Mouse (Mus musculus) forebrain, embryonic 10.5 days (tissue): ENCODE measurements at regions not wholly inside any gene's neighbourhood (a gene's known extent, or its start where the extent isn't known, plus 50 kb on each side); places are given as distances from the start of the nearest gene placed in this dataset.

ENCODE experiments used
- DNase-seq: peaks from one replicate; pipeline ENCODE4 v3.0.0-alpha.2; 2017; ENCODE audit warnings: low spot score; ENCODE audit errors: extremely low spot score
- H3K27ac ChIP-seq: fragments of 300-500 bp; sonication (generic); 2 replicates; pipeline ENCODE4 v1.5.1; 2016; ENCODE audit warnings: mild to moderate bottlenecking
- H3K27me3 ChIP-seq: fragments of 300-500 bp; sonication (generic); 2 replicates; pipeline ENCODE4 v1.6.1; 2016; ENCODE audit warnings: mild to moderate bottlenecking; ENCODE audit not compliant: poor library complexity, severe bottlenecking
- H3K36me3 ChIP-seq: fragments of 300-500 bp; sonication (generic); replicated peaks from 2 replicates; pipeline ENCODE4 v1.6.1; 2016; ENCODE audit warnings: mild to moderate bottlenecking, moderate library complexity
- H3K4me1 ChIP-seq: fragments of 300-500 bp; sonication (generic); 2 replicates; pipeline ENCODE4 v1.6.1; 2016
- H3K4me3 ChIP-seq: fragments of 300-500 bp; sonication (generic); 2 replicates; pipeline ENCODE4 v1.5.1; 2016; ENCODE audit warnings: mild to moderate bottlenecking, moderate library complexity
- H3K9me3 ChIP-seq: fragments of 300-500 bp; sonication (generic); 2 replicates; pipeline ENCODE4 v1.6.1; 2016; ENCODE audit warnings: mild to moderate bottlenecking, moderate library complexity
- WGBS: fragments of 180-500 bp; shearing (Covaris S2); methylation state at CpG from one replicate; pipeline ENCODE4 v1.1.7; 2016; 5-methylcytosine and 5-hydroxymethylcytosine counted together

- no peaks in the 10 kb centered on the region for H3K9me3 ChIP-seq
- no peak overlapping the region for H3K4me3 ChIP-seq
- DNase-seq, result no peak
- no peak overlapping the region for H3K27ac ChIP-seq
- no peaks in the 10 kb centered on the region for H3K27me3 ChIP-seq
- 84% methylated on average over 7 of the region's 7 CpGs for WGBS
- H3K36me3 ChIP-seq, result no peaks in the 10 kb centered on the region
- no peaks in the 10 kb centered on the region for H3K4me1 ChIP-seq
These were observed 461.0 kb upstream of the Tenm4 start for GRCm38 (mm10) chr7:95710088-95710487.

- Histone ChIP-seq H3K27me3 (no peaks in the 10 kb centered on the region), H3K4me3 (no peak overlapping the region), H3K36me3 (no peaks in the 10 kb centered on the region), H3K9me3 (no peaks in the 10 kb centered on the region), H3K4me1 (no peaks in the 10 kb centered on the region), H3K27ac (no peak overlapping the region)
- no peak for DNase-seq
These were observed 451.0 kb upstream of the Tenm4 start for GRCm38 (mm10) chr7:95720083-95720482.

- H3K27me3 ChIP-seq, result no peaks in the 10 kb centered on the region
- H3K4me1 ChIP-seq, result no peaks in the 10 kb centered on the region
- no peak overlapping the region for H3K4me3 ChIP-seq
- H3K9me3 ChIP-seq, result no peaks in the 10 kb centered on the region
- H3K36me3 ChIP-seq, result no peaks in the 10 kb centered on the region
- 80% methylated on average over 2 of the region's 2 CpGs for WGBS
- H3K27ac ChIP-seq, result no peak overlapping the region
- no peak for DNase-seq
These were observed 445.1 kb upstream of the Tenm4 start for GRCm38 (mm10) chr7:95725716-95726487.

GRCm38 (mm10) chr7:95733807-95734206, 437.2 kb upstream of the Tenm4 start:
- Histone ChIP-seq H3K27ac (no peak overlapping the region), H3K27me3 (no peaks in the 10 kb centered on the region), H3K4me3 (no peak overlapping the region), H3K4me1 (peaks cover 6% of the 10 kb centered on the region; the same call in 1 of the 2 replicates), H3K36me3 (no peaks in the 10 kb centered on the region), H3K9me3 (no peaks in the 10 kb centered on the region)
- DNase-seq, result no peak
- WGBS, result 85% methylated on average over 1 of the region's 1 CpGs

GRCm38 (mm10) chr7:95734587-95734986, 436.5 kb upstream of the Tenm4 start:
- no peaks in the 10 kb centered on the region for H3K36me3 ChIP-seq
- H3K27ac ChIP-seq, result no peak overlapping the region
- no peaks in the 10 kb centered on the region for H3K27me3 ChIP-seq
- DNase-seq, result no peak
- no peaks in the 10 kb centered on the region for H3K9me3 ChIP-seq
- WGBS, result 57% methylated on average over 5 of the region's 5 CpGs
- H3K4me1 ChIP-seq, result peaks cover 6% of the 10 kb centered on the region; the same call in 1 of the 2 replicates
- no peak overlapping the region for H3K4me3 ChIP-seq

- no peak for DNase-seq
- Histone ChIP-seq H3K36me3 (no peaks in the 10 kb centered on the region), H3K9me3 (no peaks in the 10 kb centered on the region), H3K4me3 (no peak overlapping the region), H3K27ac (no peak overlapping the region), H3K27me3 (no peaks in the 10 kb centered on the region), H3K4me1 (peaks cover 6% of the 10 kb centered on the region; the same call in 1 of the 2 replicates)
These were observed 434.3 kb upstream of the Tenm4 start for GRCm38 (mm10) chr7:95736716-95737115.

- DNase-seq, result no peak
These were observed 432.3 kb upstream of the Tenm4 start for GRCm38 (mm10) chr7:95738725-95739245.

GRCm38 (mm10) chr7:95739779-95740178, 431.3 kb upstream of the Tenm4 start:
- Histone ChIP-seq H3K36me3 (no peaks in the 10 kb centered on the region), H3K4me1 (peaks cover under 1% of the 10 kb centered on the region; the same call in 1 of the 2 replicates), H3K27me3 (no peaks in the 10 kb centered on the region), H3K27ac (no peak overlapping the region), H3K9me3 (no peaks in the 10 kb centered on the region), H3K4me3 (no peak overlapping the region)
- WGBS, result 87% methylated on average over 5 of the region's 5 CpGs
- DNase-seq, result no peak

More at GRCm38 (mm10) chr7:95738725-95739245, 432.3 kb upstream of the Tenm4 start:
- no peaks in the 10 kb centered on the region for H3K27me3 ChIP-seq
- H3K9me3 ChIP-seq, result no peaks in the 10 kb centered on the region
- peaks cover 6% of the 10 kb centered on the region; the same call in 1 of the 2 replicates for H3K4me1 ChIP-seq
- H3K36me3 ChIP-seq, result no peaks in the 10 kb centered on the region
- H3K4me3 ChIP-seq, result no peak overlapping the region
- H3K27ac ChIP-seq, result no peak overlapping the region
- WGBS, result 76% methylated on average over 2 of the region's 2 CpGs

- DNase-seq, result no peak
- no peaks in the 10 kb centered on the region for H3K9me3 ChIP-seq
- 88% methylated on average over 2 of the region's 2 CpGs for WGBS
- H3K27ac ChIP-seq, result no peak overlapping the region
- H3K4me3 ChIP-seq, result no peak overlapping the region
- H3K36me3 ChIP-seq, result no peaks in the 10 kb centered on the region
- no peaks in the 10 kb centered on the region for H3K27me3 ChIP-seq
- H3K4me1 ChIP-seq, result peaks cover 9% of the 10 kb centered on the region
These were observed 412.7 kb upstream of the Tenm4 start for GRCm38 (mm10) chr7:95758375-95758774.

GRCm38 (mm10) chr7:95760945-95761661, 409.9 kb upstream of the Tenm4 start:
- 73% methylated on average over 12 of the region's 12 CpGs for WGBS
- Histone ChIP-seq H3K36me3 (no peaks in the 10 kb centered on the region), H3K27me3 (no peaks in the 10 kb centered on the region), H3K27ac (no peak overlapping the region), H3K9me3 (no peaks in the 10 kb centered on the region), H3K4me1 (peaks cover 9% of the 10 kb centered on the region), H3K4me3 (no peak overlapping the region)
- DNase-seq, result no peak

- 89% methylated on average over 6 of the region's 6 CpGs for WGBS
- H3K4me3 ChIP-seq, result no peak overlapping the region
- no peaks in the 10 kb centered on the region for H3K9me3 ChIP-seq
- H3K36me3 ChIP-seq, result no peaks in the 10 kb centered on the region
- H3K4me1 ChIP-seq, result peaks cover 1% of the 10 kb centered on the region
- DNase-seq, result no peak
- no peak overlapping the region for H3K27ac ChIP-seq
- no peaks in the 10 kb centered on the region for H3K27me3 ChIP-seq
These were observed 404.5 kb upstream of the Tenm4 start for GRCm38 (mm10) chr7:95766356-95767150.

GRCm38 (mm10) chr7:95784523-95784922, 386.5 kb upstream of the Tenm4 start:
- no peak overlapping the region for H3K4me3 ChIP-seq
- H3K27me3 ChIP-seq, result no peaks in the 10 kb centered on the region
- H3K9me3 ChIP-seq, result no peaks in the 10 kb centered on the region
- H3K4me1 ChIP-seq, result peaks cover 7% of the 10 kb centered on the region; the same call in 1 of the 2 replicates
- no peak overlapping the region for H3K27ac ChIP-seq
- no peak for DNase-seq
- H3K36me3 ChIP-seq, result no peaks in the 10 kb centered on the region
